Mouse (Mus musculus): ENCODE measurements at regions not wholly inside any gene's neighbourhood (a gene's known extent, or its start where the extent isn't known, plus 50 kb on each side); places are given as distances from the start of the nearest gene placed in this dataset.

- H3K9ac ChIP-seq (replicated peaks): no peak overlapping the region
- H3K27ac ChIP-seq: no peak overlapping the region
- H3K36me3 ChIP-seq: no peaks in the 10 kb centered on the region
- 0 out of 2 replicates have a peak, but pooled peaks cover 8% of the 10 kb centered on the region for H3K4me1 ChIP-seq (replicated peaks)
- no peak overlapping the region for H3K4me2 ChIP-seq (replicated peaks)
- ATAC-seq: peak; percentile 84
- no peaks in the 10 kb centered on the region for H3K9me3 ChIP-seq
- H3K4me3 ChIP-seq (replicated peaks): no peak overlapping the region
- WGBS: 31% methylated on average over 9 of the region's 9 CpGs
- H3K27me3 ChIP-seq: no peaks in the 10 kb centered on the region
Observed at GRCm38 (mm10) chr12:5601084-5601654, 225.7 kb upstream of the Klhl29 start.

- Histone ChIP-seq H3K4me2 (replicated peaks) (no peak overlapping the region), H3K4me1 (replicated peaks) (0 out of 2 replicates have a peak, but pooled peaks cover 8% of the 10 kb centered on the region), H3K27ac (no peak overlapping the region), H3K4me3 (replicated peaks) (no peak overlapping the region), H3K9me3 (no peaks in the 10 kb centered on the region), H3K9ac (replicated peaks) (no peak overlapping the region), H3K36me3 (no peaks in the 10 kb centered on the region), H3K27me3 (no peaks in the 10 kb centered on the region)
- ATAC-seq: no peak
- WGBS: 88% methylated on average over 1 of the region's 1 CpGs
Observed at GRCm38 (mm10) chr12:5599426-5599825, 223.9 kb upstream of the Klhl29 start.

- Histone ChIP-seq H3K27me3 (no peaks in the 10 kb centered on the region), H3K4me3 (replicated peaks) (no peak overlapping the region), H3K9me3 (no peaks in the 10 kb centered on the region), H3K4me2 (replicated peaks) (no peak overlapping the region), H3K4me1 (replicated peaks) (0 out of 2 replicates have a peak, but pooled peaks cover 8% of the 10 kb centered on the region), H3K9ac (replicated peaks) (no peak overlapping the region), H3K27ac (no peak overlapping the region), H3K36me3 (no peaks in the 10 kb centered on the region)
- 96% methylated on average over 4 of the region's 4 CpGs for WGBS
- no peak for ATAC-seq
Observed at GRCm38 (mm10) chr12:5598961-5599360, 223.5 kb upstream of the Klhl29 start.

GRCm38 (mm10) chr12:5572831-5573230 is 197.3 kb upstream of the Klhl29 start:
- ATAC-seq: no peak
- no peak overlapping the region for H3K4me3 ChIP-seq (replicated peaks)
- no peaks in the 10 kb centered on the region for H3K4me1 ChIP-seq (replicated peaks)
- no peak overlapping the region for H3K27ac ChIP-seq
- WGBS: 63% methylated on average over 6 of the region's 6 CpGs
- no peaks in the 10 kb centered on the region for H3K9me3 ChIP-seq
- no peaks in the 10 kb centered on the region for H3K36me3 ChIP-seq
- H3K4me2 ChIP-seq (replicated peaks): no peak overlapping the region
- no peaks in the 10 kb centered on the region for H3K27me3 ChIP-seq
- H3K9ac ChIP-seq (replicated peaks): no peak overlapping the region

GRCm38 (mm10) chr12:5568941-5569340 is 193.5 kb upstream of the Klhl29 start:
- Histone ChIP-seq H3K4me2 (replicated peaks) (no peak overlapping the region), H3K36me3 (no peaks in the 10 kb centered on the region), H3K4me3 (replicated peaks) (no peak overlapping the region), H3K9ac (replicated peaks) (no peak overlapping the region), H3K27ac (no peak overlapping the region), H3K27me3 (no peaks in the 10 kb centered on the region), H3K4me1 (replicated peaks) (peaks cover 6% of the 10 kb centered on the region), H3K9me3 (no peaks in the 10 kb centered on the region)
- 72% methylated on average over 5 of the region's 5 CpGs for WGBS
- ATAC-seq: no peak

- no peaks in the 10 kb centered on the region for H3K9me3 ChIP-seq
- H3K36me3 ChIP-seq: no peaks in the 10 kb centered on the region
- no peak overlapping the region for H3K4me2 ChIP-seq (replicated peaks)
- H3K27me3 ChIP-seq: no peaks in the 10 kb centered on the region
- no peak overlapping the region for H3K4me3 ChIP-seq (replicated peaks)
- H3K4me1 ChIP-seq (replicated peaks): peaks cover 6% of the 10 kb centered on the region
- no peak overlapping the region for H3K27ac ChIP-seq
- WGBS: 13% methylated on average over 2 of the region's 2 CpGs
- peak; percentile 53; the same call in 1 of the 2 replicates for ATAC-seq
- H3K9ac ChIP-seq (replicated peaks): no peak overlapping the region
Observed at GRCm38 (mm10) chr12:5566231-5566630, 190.7 kb upstream of the Klhl29 start.

GRCm38 (mm10) chr12:5552607-5553006 is 177.1 kb upstream of the Klhl29 start:
- ATAC-seq: no peak
- 88% methylated on average over 4 of the region's 4 CpGs for WGBS
- no peaks in the 10 kb centered on the region for H3K27me3 ChIP-seq
- peaks cover 12% of the 10 kb centered on the region for H3K4me1 ChIP-seq (replicated peaks)
- H3K36me3 ChIP-seq: no peaks in the 10 kb centered on the region
- H3K9ac ChIP-seq (replicated peaks): no peak overlapping the region
- no peak overlapping the region for H3K27ac ChIP-seq
- H3K4me2 ChIP-seq (replicated peaks): no peak overlapping the region
- no peak overlapping the region for H3K4me3 ChIP-seq (replicated peaks)
- no peaks in the 10 kb centered on the region for H3K9me3 ChIP-seq

GRCm38 (mm10) chr12:5551901-5552300 is 176.4 kb upstream of the Klhl29 start:
- no peak for ATAC-seq
- peaks cover 12% of the 10 kb centered on the region for H3K4me1 ChIP-seq (replicated peaks)
- H3K4me3 ChIP-seq (replicated peaks): no peak overlapping the region
- H3K4me2 ChIP-seq (replicated peaks): no peak overlapping the region
- H3K36me3 ChIP-seq: no peaks in the 10 kb centered on the region
- 73% methylated on average over 2 of the region's 2 CpGs for WGBS
- H3K9me3 ChIP-seq: no peaks in the 10 kb centered on the region
- H3K27ac ChIP-seq: no peak overlapping the region
- H3K27me3 ChIP-seq: no peaks in the 10 kb centered on the region
- no peak overlapping the region for H3K9ac ChIP-seq (replicated peaks)

GRCm38 (mm10) chr12:5549796-5550195 is 174.3 kb upstream of the Klhl29 start:
- no peak overlapping the region for H3K9ac ChIP-seq (replicated peaks)
- H3K4me3 ChIP-seq (replicated peaks): no peak overlapping the region
- H3K4me2 ChIP-seq (replicated peaks): no peak overlapping the region
- peaks cover 12% of the 10 kb centered on the region for H3K4me1 ChIP-seq (replicated peaks)
- WGBS: 37% methylated on average over 7 of the region's 7 CpGs
- ATAC-seq: peak; percentile 70
- no peaks in the 10 kb centered on the region for H3K36me3 ChIP-seq
- no peaks in the 10 kb centered on the region for H3K9me3 ChIP-seq
- no peaks in the 10 kb centered on the region for H3K27me3 ChIP-seq
- peak overlapping the region; percentile 21; the same call in 1 of the 2 replicates for H3K27ac ChIP-seq

- Histone ChIP-seq H3K9me3 (no peaks in the 10 kb centered on the region), H3K4me3 (replicated peaks) (no peak overlapping the region), H3K27ac (no peak overlapping the region), H3K4me2 (replicated peaks) (no peak overlapping the region), H3K4me1 (replicated peaks) (peaks cover 12% of the 10 kb centered on the region), H3K36me3 (no peaks in the 10 kb centered on the region), H3K9ac (replicated peaks) (no peak overlapping the region), H3K27me3 (no peaks in the 10 kb centered on the region)
- ATAC-seq: no peak
- 71% methylated on average over 5 of the region's 5 CpGs for WGBS
Observed at GRCm38 (mm10) chr12:5547698-5548097, 172.2 kb upstream of the Klhl29 start.

GRCm38 (mm10) chr12:5542701-5543100 is 167.2 kb upstream of the Klhl29 start:
- H3K27me3 ChIP-seq: no peaks in the 10 kb centered on the region
- H3K9ac ChIP-seq (replicated peaks): no peak overlapping the region
- H3K4me2 ChIP-seq (replicated peaks): no peak overlapping the region
- no peaks in the 10 kb centered on the region for H3K9me3 ChIP-seq
- no peaks in the 10 kb centered on the region for H3K36me3 ChIP-seq
- H3K27ac ChIP-seq: no peak overlapping the region
- ATAC-seq: no peak
- no peaks in the 10 kb centered on the region for H3K4me1 ChIP-seq (replicated peaks)
- no peak overlapping the region for H3K4me3 ChIP-seq (replicated peaks)

GRCm38 (mm10) chr12:5496299-5496698 is 120.8 kb upstream of the Klhl29 start:
- no peak overlapping the region for H3K4me2 ChIP-seq (replicated peaks)
- no peak overlapping the region for H3K4me3 ChIP-seq (replicated peaks)
- no peak overlapping the region for H3K9ac ChIP-seq (replicated peaks)
- H3K4me1 ChIP-seq (replicated peaks): no peaks in the 10 kb centered on the region
- no peaks in the 10 kb centered on the region for H3K9me3 ChIP-seq
- WGBS: 86% methylated on average over 4 of the region's 4 CpGs
- H3K36me3 ChIP-seq: no peaks in the 10 kb centered on the region
- no peak for ATAC-seq
- no peaks in the 10 kb centered on the region for H3K27me3 ChIP-seq
- no peak overlapping the region for H3K27ac ChIP-seq

Measured in midbrain, embryonic 13.5 days (tissue).